Mouse (Mus musculus) ES-Bruce4 (cell line): Measurements from ENCODE around the gene Ywhag.
A peak's percentile ranks its signal among the peaks of the same experiment; 100 is the strongest.

Experiments
- CTCF ChIP-seq: IDR thresholded peaks from one replicate; pipeline ENCODE4 v1.8.1; 2011; ENCODE audit warnings: low read depth, low read length
- EP300 ChIP-seq: IDR thresholded peaks from 2 replicates; pipeline ENCODE4 v1.6.1; 2011; ENCODE audit warnings: low read depth, low read length; ENCODE audit not compliant: insufficient read depth

DNA sequence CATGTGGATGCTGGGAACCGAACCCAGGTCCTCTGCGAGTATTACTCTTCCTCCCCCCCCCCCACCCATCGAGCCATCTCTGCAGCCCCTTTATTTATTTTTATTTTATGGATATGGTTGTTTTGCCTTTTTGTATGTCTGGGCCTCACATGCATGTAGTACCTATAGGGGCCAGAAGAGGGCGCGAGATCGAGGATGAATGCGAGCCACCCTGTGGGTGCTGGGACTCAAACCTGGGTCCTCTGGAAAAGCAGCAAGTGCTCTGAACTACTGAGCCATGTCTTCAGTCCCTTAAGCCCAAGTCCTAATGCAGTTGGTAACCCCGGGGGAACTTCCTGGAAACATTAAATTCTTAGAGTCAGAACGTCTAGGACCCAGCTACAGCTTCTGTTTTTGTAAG, 32.5 kb upstream of the Ywhag start:
- TF ChIP-seq CTCF, result peak; percentile 74
- no peak for TF ChIP-seq EP300
